Mouse (Mus musculus) CD8-positive naive resting alpha-beta T cell, adult 2 months (primary cell): Measurements from ENCODE around the gene Ccl7.
A peak's percentile ranks its signal among the peaks of the same experiment; 100 is the strongest.

Source experiments
- DNase-seq, 2 experiments: peaks; one replicate each; pipeline ENCODE4 v3.0.0; 2022; ENCODE audit warnings: low read depth in 2 of 2, low spot score in 2 of 2

Ccl7 gene

GRCm38 (mm10) chr11:82045471-82045870 is at the start of gene Ccl7:
Ccl7 (plus strand) TSS chr11:82045712.
- DNase-seq: no peak

- peak; percentile 29 to 32 for DNase-seq
Measured at GRCm38 (mm10) chr11:81996172-81996841, 49.2 kb upstream of the Ccl7 start.

GRCm38 (mm10) chr11:81997085-81997484 is 48.4 kb upstream of the Ccl7 start:
- DNase-seq: no peak

GRCm38 (mm10) chr11:81998646-81999045 is 46.9 kb upstream of the Ccl7 start:
- DNase-seq: no peak

GRCm38 (mm10) chr11:81999469-81999868 is 46.0 kb upstream of the Ccl7 start:
- no peak for DNase-seq

- DNase-seq: no peak
Measured at GRCm38 (mm10) chr11:82000581-82000980, 44.9 kb upstream of the Ccl7 start.

- no peak for DNase-seq
Measured at GRCm38 (mm10) chr11:82004810-82005209, 40.7 kb upstream of the Ccl7 start.

GRCm38 (mm10) chr11:82006796-82007423 is 38.6 kb upstream of the Ccl7 start:
- DNase-seq: no peak

GRCm38 (mm10) chr11:82010115-82010514 is 35.4 kb upstream of the Ccl7 start:
- no peak for DNase-seq

GRCm38 (mm10) chr11:82011411-82012193 is 33.9 kb upstream of the Ccl7 start:
- DNase-seq: no peak

- DNase-seq: no peak
Measured at GRCm38 (mm10) chr11:82013756-82014155, 31.8 kb upstream of the Ccl7 start.

GRCm38 (mm10) chr11:82015066-82015465 is 30.4 kb upstream of the Ccl7 start:
- no peak for DNase-seq

- DNase-seq: no peak
Measured at GRCm38 (mm10) chr11:82016181-82016780, 29.2 kb upstream of the Ccl7 start.

- no peak for DNase-seq
Measured at GRCm38 (mm10) chr11:82019389-82019788, 26.1 kb upstream of the Ccl7 start.

- no peak for DNase-seq
Measured at GRCm38 (mm10) chr11:82019793-82020192, 25.7 kb upstream of the Ccl7 start.

- DNase-seq: no peak
Measured at GRCm38 (mm10) chr11:82021406-82021805, 24.1 kb upstream of the Ccl7 start.

GRCm38 (mm10) chr11:82022504-82023056 is 22.9 kb upstream of the Ccl7 start:
- no peak for DNase-seq

- no peak for DNase-seq
Measured at GRCm38 (mm10) chr11:82023769-82024168, 21.7 kb upstream of the Ccl7 start.

GRCm38 (mm10) chr11:82030171-82030570 is 15.3 kb upstream of the Ccl7 start:
- no peak for DNase-seq

- no peak for DNase-seq
Measured at GRCm38 (mm10) chr11:82032136-82032535, 13.4 kb upstream of the Ccl7 start.

GRCm38 (mm10) chr11:82032678-82033344 is 12.7 kb upstream of the Ccl7 start:
- DNase-seq: no peak
